In the genomic region with DNA sequence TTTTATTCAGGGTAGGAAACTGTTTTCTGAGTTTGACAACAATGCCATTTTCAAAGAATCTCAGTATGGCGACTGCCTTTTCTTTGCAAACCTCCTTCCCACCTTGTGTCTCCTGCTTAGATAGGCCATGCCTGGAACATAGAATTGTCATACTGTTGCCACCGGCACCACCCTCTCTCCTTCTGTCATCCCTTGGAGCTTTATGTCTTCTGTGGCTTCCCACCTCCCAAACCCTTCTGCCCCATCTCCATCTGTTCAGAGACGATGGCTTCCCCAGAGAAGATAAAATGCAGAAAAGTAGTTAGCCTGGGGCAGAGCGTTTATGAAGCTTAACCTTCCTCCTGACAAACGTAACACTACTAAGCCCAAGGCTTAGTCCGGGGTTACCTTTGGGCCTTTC, we compare ENCODE assay signal across 30 mouse cellular contexts.
DNase-seq lines count a peak whose midpoint lies in the region; ATAC-seq lines count a peak whose summit lies in the region.
"Had no signal": no experiment of that assay in that cellular context is flagged by ENCODE, and none has a peak within 500 bp of the region (broad histone marks: within the 10 kb centered on the region; RNA-seq: fewer than 3 reads in every experiment).

No protein-coding gene starts in this region.

- H3K36me3 ChIP-seq in forebrain, embryonic 15.5 days, result no peaks in the 10 kb centered on the region
- H3K36me3 ChIP-seq: embryonic facial prominence, embryonic 10.5 days; embryonic facial prominence, embryonic 15.5 days; forebrain, embryonic 12.5 days; hindbrain, embryonic 13.5 days; limb, embryonic 12.5 days; lung, embryonic 15.5 days; midbrain, embryonic 13.5 days had no signal

- 82% methylated on average over 6 of the region's 6 CpGs for WGBS in forebrain, embryonic 15.5 days

- ATAC-seq in frontal cortex, adult (ENCODE audit: low TSS enrichment), result peak; percentile 77
- no peak for ATAC-seq in forebrain, embryonic 15.5 days (replicated peaks)
- ATAC-seq: activated CD4-positive, CD25-positive, alpha-beta regulatory T cell, adult 4 months; intestine, embryonic 16.5 days; midbrain, embryonic 13.5 days had no signal

- no peak overlapping the region for H3K4me3 ChIP-seq in forebrain, embryonic 15.5 days
- H3K4me3 ChIP-seq: embryonic facial prominence, embryonic 10.5 days; embryonic facial prominence, embryonic 15.5 days; forebrain, embryonic 12.5 days; hindbrain, embryonic 13.5 days; limb, embryonic 12.5 days; lung, embryonic 15.5 days; megakaryocyte, embryonic 14.5 days; midbrain, embryonic 13.5 days had no signal

- H3K4me1 ChIP-seq in forebrain, embryonic 15.5 days, result peaks cover 4% of the 10 kb centered on the region; the same call in 1 of the 2 replicates
- H3K4me1 ChIP-seq: embryonic facial prominence, embryonic 10.5 days; embryonic facial prominence, embryonic 15.5 days; limb, embryonic 12.5 days; lung, embryonic 15.5 days; megakaryocyte, embryonic 14.5 days had no signal

- no peak overlapping the region for H3K9ac ChIP-seq in forebrain, embryonic 15.5 days (replicated peaks)
- H3K9ac ChIP-seq: embryonic facial prominence, embryonic 15.5 days; forebrain, embryonic 12.5 days; hindbrain, embryonic 13.5 days; limb, embryonic 12.5 days; lung, embryonic 15.5 days; midbrain, embryonic 13.5 days had no signal

- H3K9me3 ChIP-seq in forebrain, embryonic 15.5 days, result no peaks in the 10 kb centered on the region
- H3K9me3 ChIP-seq: embryonic facial prominence, embryonic 10.5 days; embryonic facial prominence, embryonic 15.5 days; forebrain, embryonic 12.5 days; hindbrain, embryonic 13.5 days; limb, embryonic 12.5 days; lung, embryonic 15.5 days; midbrain, embryonic 13.5 days had no signal

- no peak overlapping the region for H3K4me2 ChIP-seq in forebrain, embryonic 15.5 days (replicated peaks)
- H3K4me2 ChIP-seq: embryonic facial prominence, embryonic 15.5 days; forebrain, embryonic 12.5 days; heart, embryonic 11.5 days; hindbrain, embryonic 13.5 days; limb, embryonic 12.5 days; lung, embryonic 15.5 days; midbrain, embryonic 13.5 days had no signal

- no peak for DNase-seq in frontal cortex, postnatal 10 days (ENCODE audit: low spot score in 2 of 2)
- DNase-seq in layer of hippocampus, adult 18-20 months (ENCODE audit: low spot score in 2 of 2), result peak; percentile 55 to 84
- DNase-seq in layer of hippocampus, adult 9-10 months (ENCODE audit: low spot score), result no peak
- peak; percentile 26 to 33 for DNase-seq in right cerebral cortex, adult 2 months (ENCODE audit: low spot score in 2 of 2)
- DNase-seq in right cerebral cortex, postnatal 25 days, result no peak
- no peak for DNase-seq in adrenal gland, postnatal 10 days
- DNase-seq: adrenal gland, adult 2 months; cerebellum, adult 8-10 months; cerebellum, postnatal 25 days; gastrocnemius, postnatal 14 days; heart, postnatal 36 days; kidney, adult 8-10 months; kidney, postnatal 10 days; lung, postnatal 36 days; thymus, adult 2 months; thymus, postnatal 36 days had no signal

- H3K27ac ChIP-seq in forebrain, embryonic 15.5 days (replicated peaks), result no peak overlapping the region
- H3K27ac ChIP-seq: embryonic facial prominence, embryonic 10.5 days; embryonic facial prominence, embryonic 15.5 days; forebrain, embryonic 12.5 days; hindbrain, embryonic 13.5 days; limb, embryonic 12.5 days; lung, embryonic 15.5 days; midbrain, embryonic 13.5 days; stomach, postnatal 0 days had no signal

- no peaks in the 10 kb centered on the region for H3K27me3 ChIP-seq in forebrain, embryonic 15.5 days
- H3K27me3 ChIP-seq: embryonic facial prominence, embryonic 15.5 days; forebrain, embryonic 12.5 days; limb, embryonic 12.5 days; lung, embryonic 15.5 days; megakaryocyte, embryonic 14.5 days; midbrain, embryonic 13.5 days had no signal

Comparison
In these comparisons a context has a peak if more than half of its experiments do, and no peak if none do; other contexts are left out.
1. DNase-seq: peak in layer of hippocampus, adult 18-20 months (2 of 2) and right cerebral cortex, adult 2 months (2 of 2); none in frontal cortex, postnatal 10 days (0 of 2), layer of hippocampus, adult 9-10 months (single experiment), right cerebral cortex, postnatal 25 days (single experiment) and adrenal gland, postnatal 10 days (single experiment).